In genomic region chr5:61985211-61985610, GRCm38 (mm10) we compare ENCODE assay signal across 16 mouse cellular contexts.
"Had no signal": no experiment of that assay in that cellular context is flagged by ENCODE, and none has a peak within 500 bp of the region (broad histone marks: within the 10 kb centered on the region; RNA-seq: fewer than 3 reads in every experiment).

No protein-coding gene starts in this region.

- H3K27ac ChIP-seq: lung, embryonic 15.5 days; macrophage; midbrain, embryonic 13.5 days; neural tube, embryonic 12.5 days had no signal

- H3K9ac ChIP-seq: liver, postnatal 0 days; lung, embryonic 15.5 days; midbrain, embryonic 13.5 days; neural tube, embryonic 12.5 days had no signal

- H3K9me3 ChIP-seq: megakaryocyte, embryonic 14.5 days; midbrain, embryonic 13.5 days; neural tube, embryonic 12.5 days had no signal

- DNase-seq: liver, postnatal 0 days; lung, adult 2 months; lung, postnatal 14 days; lung, postnatal 36 days; right cerebral cortex, postnatal 14 days; thymus, adult 18-20 months; thymus, postnatal 14 days; thymus, postnatal 36 days had no signal

- H3K27me3 ChIP-seq: lung, embryonic 15.5 days; megakaryocyte, embryonic 14.5 days; midbrain, embryonic 13.5 days; neural tube, embryonic 12.5 days had no signal

- H3K36me3 ChIP-seq: lung, embryonic 15.5 days; midbrain, embryonic 13.5 days; neural tube, embryonic 12.5 days had no signal

- H3K4me3 ChIP-seq: lung, embryonic 15.5 days; megakaryocyte, embryonic 14.5 days; midbrain, embryonic 13.5 days; neural tube, embryonic 12.5 days had no signal

- ATAC-seq: liver, postnatal 0 days; lung, postnatal 0 days; midbrain, embryonic 13.5 days; midbrain, embryonic 16.5 days had no signal

- H3K4me2 ChIP-seq: lung, embryonic 15.5 days; midbrain, embryonic 11.5 days; midbrain, embryonic 13.5 days; neural tube, embryonic 12.5 days had no signal

- H3K4me1 ChIP-seq: lung, embryonic 15.5 days; megakaryocyte, embryonic 14.5 days; midbrain, embryonic 13.5 days; neural tube, embryonic 12.5 days had no signal
